Mouse (Mus musculus): ENCODE measurements around the gene Esrra. TPM values are rescaled to one million over a fixed set of nuclear protein-coding genes. Genes with fewer than 3 reads are reported as not detected.

The Esrra gene
- 51.8 to 58.5 TPM (median 55.3 TPM) in 4 replicates for total RNA-seq (2023)

DNA sequence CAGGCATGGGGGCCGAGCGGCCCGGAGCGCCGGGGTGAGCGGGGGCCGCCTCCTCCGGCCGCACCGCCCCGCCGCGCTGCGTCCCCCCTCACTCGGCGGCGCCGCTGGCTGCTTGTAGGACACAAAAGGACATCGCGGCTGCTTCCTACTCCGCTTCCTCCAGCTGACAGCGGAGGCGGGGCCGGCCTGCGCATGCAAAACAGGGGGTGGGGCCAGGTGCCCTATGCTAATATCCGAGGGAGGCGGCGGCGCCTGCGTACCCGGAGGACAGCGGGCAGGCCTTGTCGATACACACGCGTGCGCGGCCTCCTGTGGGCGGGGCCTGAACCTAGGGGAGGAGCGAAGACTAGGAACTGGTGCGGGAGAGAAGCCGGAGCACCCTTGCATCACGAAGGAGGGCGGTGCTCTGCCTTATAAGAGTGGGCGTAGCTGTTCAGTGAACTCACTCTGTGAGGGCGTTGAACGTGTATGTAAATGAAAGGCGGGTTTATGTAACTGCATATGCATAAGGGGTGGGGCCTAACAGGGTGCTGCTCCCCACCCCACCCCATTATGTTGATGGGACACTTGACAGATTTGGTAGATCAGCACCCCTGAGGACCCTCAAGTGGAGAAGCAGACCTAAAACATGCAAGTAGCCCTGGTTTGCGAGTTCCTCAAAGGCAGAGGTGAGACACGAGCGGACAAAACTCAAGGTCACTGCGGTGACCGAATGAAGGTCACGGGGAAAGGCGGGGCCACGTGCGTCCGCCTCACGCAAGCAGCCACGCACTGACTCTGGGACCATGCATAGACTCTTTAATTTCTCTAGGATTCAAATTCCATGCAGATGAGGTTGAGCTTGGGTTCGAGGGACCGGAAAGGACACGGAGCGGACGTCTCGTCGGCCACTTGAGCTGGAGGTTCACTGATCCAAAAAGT, at the start of gene Esrra:
Gene Esrra (minus strand): TSS at position 167 of the 921 bp plus-strand sequence.

DNA sequence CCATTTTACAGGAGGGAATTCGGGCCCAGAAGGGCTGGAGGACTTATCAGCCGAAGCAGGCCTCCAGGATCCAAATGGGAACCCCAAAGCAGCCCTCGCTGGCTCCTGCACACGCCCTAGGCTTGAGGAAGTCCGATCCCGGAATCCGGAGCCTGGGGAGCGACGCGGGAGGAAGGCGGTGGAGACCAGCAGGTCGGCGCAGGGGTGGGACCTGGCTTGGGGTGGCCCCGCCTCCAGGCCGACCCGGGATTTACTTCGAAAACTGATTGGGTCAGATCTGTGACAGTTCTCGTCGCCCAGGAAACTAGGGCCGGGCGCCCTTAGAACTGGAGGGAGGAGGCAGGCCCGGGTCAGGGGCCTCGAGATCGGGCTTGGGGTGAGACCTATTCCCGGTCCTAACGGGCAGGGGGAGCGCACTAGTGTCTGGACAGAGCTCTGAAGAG, 20.7 kb upstream of the Esrra start, which contains the start of gene Gpr137:
Gene Gpr137 (minus strand): TSS at position 232 of the 443 bp plus-strand sequence.

DNA sequence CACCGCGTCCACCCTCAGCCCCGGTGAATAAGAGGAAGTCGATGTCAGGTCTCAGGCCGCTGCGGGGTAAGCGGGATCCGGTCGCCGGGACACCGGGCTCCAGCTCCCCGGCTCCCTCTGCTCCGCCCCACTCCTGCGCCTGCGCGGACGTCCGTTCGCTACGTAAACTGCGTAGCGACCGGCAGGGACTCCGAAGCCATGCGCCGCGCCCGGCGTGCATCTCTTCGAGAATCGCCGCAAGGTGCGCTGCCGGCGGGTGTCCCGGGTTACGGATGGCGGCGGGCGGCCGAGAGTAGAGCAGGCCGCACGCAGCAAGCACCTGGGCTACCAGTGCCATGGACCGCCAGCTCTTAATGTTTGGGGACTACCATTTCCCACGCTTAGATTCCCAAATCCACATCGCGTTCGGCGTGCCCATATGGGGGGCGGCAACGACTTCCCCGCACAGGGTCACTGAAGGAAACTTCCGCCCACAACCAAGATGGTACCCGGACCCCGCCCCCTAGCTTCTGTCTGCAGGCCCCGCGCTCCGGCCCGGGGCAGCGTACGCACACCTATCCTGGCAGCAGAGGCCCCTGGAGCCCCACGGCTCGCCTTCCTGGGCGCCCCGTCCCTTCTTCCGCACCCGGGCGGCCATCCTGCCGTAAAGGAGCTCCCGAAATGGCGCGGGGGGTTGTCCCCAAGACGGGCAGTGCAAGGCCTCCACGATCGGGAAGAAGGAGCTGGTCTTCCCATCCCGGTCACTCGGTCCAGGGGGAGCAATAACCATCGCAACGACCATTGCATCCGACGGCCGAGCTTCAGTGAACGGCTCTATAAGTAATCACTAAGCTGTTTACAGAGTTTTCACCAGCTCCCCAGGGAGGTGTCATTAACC, 20.0 kb upstream of the Esrra start, which contains the start of gene Bad:
Gene Bad (plus strand): TSS at position 490 of the 877 bp plus-strand sequence.

DNA sequence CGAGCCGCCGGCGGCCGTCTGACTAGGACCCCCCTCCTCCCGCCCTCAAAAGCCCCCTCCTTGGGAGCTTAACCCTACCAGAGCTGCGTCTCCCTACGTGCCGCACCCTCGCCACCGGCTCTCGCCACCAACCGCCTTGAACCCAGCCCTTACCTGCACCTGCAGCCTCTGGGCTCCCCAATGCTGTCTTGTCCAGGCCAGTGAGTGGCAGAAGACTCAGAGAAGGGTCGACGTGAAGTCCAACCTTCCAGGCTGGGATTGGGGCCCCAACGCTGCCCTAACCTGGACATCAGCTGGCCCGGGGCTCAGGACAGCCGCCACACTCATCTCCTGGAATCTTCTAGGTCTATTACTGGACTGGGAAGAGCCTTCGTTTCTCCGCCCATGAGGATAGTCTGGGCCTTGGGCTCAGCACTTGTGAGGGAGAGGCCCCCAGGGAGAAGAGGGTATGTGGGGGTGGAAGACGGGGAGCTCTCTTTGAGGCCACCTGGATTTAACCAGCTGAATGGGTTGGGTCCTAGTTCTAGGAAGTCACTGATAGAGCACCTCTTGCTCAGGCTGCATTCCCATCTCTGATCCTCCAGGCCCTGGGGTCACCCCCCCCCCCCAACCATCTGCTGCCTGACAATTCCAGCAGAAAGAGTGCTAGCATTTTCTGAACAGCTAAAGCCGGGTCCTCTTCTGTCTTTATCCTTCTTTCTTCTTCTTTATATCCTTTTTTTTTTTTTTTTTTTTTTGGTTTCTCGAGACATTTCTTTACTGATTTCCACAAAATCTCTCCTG, 12.8 kb upstream of the Esrra start, which contains the start of gene Kcnk4:
Gene Kcnk4 (minus strand): TSS at position 321 of the 783 bp plus-strand sequence.

DNA sequence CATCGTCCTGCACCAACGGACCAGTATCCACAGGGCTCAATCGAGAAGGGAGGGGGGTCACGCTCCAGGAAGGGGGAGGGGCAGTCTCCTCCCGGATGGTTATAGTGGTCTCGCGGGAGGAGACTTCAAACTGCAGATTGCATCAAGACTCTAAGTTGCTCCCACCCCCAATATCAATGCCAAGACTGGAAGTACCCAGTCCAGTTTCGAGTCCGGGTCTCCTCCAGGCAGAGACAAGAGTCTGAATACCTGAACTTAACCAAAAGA, 3.6 kb upstream of the Esrra start, which contains the start of gene Catsperz:
Gene Catsperz (minus strand): TSS at position 74 of the 267 bp plus-strand sequence.

DNA sequence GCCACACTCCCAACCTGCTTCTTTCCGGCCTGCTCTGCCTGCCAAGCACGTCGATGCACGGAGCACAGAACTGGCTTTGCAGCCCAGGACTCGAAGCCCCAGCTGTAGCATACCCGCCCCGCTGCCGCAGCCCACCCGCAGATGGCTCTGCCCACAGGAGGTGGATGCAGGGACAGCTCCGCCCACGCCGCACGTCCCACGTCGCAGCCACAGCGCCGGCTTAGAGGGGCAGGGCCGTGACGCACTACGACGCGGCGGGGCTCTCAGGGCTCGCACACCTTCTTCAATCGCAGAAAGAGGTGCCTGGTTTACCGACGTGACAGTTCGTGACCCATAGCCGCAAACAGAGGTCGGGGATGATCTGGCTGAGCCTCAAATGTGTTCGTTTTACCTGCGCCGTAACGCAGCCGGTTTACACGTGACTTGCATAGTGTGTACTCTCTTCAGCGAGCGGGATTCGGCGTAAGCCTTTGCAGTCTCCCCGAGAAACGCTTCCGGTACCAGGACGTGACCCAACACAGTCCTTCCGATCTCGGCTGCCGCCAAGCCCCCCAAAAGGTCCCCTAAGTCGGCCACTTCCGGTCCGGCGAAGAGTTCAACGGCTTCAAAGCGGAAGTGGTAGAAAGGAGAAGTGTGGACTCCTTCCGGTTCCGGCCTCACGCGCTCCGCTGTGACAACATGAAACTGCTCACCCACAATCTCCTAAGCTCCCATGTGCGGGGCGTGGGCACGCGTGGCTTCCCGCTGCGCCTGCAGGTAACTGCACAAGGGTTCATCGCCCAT, 11.9 kb downstream of the Esrra start, which contains the start of the genes Trmt112 and Prdx5:
Gene Trmt112 (plus strand): TSS at position 192 of the 783 bp plus-strand sequence.
Gene Prdx5 (minus strand): TSS at position 600 of the 783 bp plus-strand sequence.

Other genes with a start within 250 kb of the Esrra start
- gene Rps6ka4, start 81.2 kb downstream of the Esrra start, total RNA-seq (2023), result 26.5 to 33.1 TPM (median 30.8 TPM) in 4 replicates
- gene Ccdc88b, start 63.6 kb downstream of the Esrra start, total RNA-seq (2023), result 19.8 to 33.4 TPM (median 24.6 TPM) in 4 replicates
- gene Trmt112, start 12.1 kb downstream of the Esrra start, total RNA-seq (2023), result 134 to 168 TPM (median 150 TPM) in 4 replicates
- gene Prdx5, start 11.7 kb downstream of the Esrra start, total RNA-seq (2023), result 87.1 to 92.5 TPM (median 92.1 TPM) in 4 replicates
- gene Catsperz, start 3.6 kb upstream of the Esrra start, total RNA-seq (2023), result not detected in 4 replicates
- gene Kcnk4, start 12.7 kb upstream of the Esrra start, total RNA-seq (2023), result 1.0 TPM in 1 of 4 replicates, not detected in the others
- gene Bad, start 20.0 kb upstream of the Esrra start, total RNA-seq (2023), result 9.9 to 10.3 TPM (median 10.1 TPM) in 4 replicates
- gene Gpr137, start 20.7 kb upstream of the Esrra start, total RNA-seq (2023), result 17.0 to 21.0 TPM (median 18.9 TPM) in 4 replicates
- 65.3 to 101 TPM (median 80.8 TPM) in 4 replicates for gene Ppp1r14b, start 53.2 kb upstream of the Esrra start, total RNA-seq (2023)
- gene Plcb3, start 54.7 kb upstream of the Esrra start, total RNA-seq (2023), result 14.9 to 17.9 TPM (median 17.1 TPM) in 4 replicates
- gene Fkbp2, start 58.7 kb upstream of the Esrra start, total RNA-seq (2023), result 23.9 to 26.2 TPM (median 24.8 TPM) in 4 replicates
- gene Vegfb, start 65.8 kb upstream of the Esrra start, total RNA-seq (2023), result 14.5 to 20.1 TPM (median 17.1 TPM) in 4 replicates
- 23.3 to 28.0 TPM (median 24.6 TPM) in 4 replicates for gene Dnajc4, start 70.8 kb upstream of the Esrra start, total RNA-seq (2023)
- 3.6 to 5.8 TPM (median 3.9 TPM) in 4 replicates for gene Nudt22, start 74.3 kb upstream of the Esrra start, total RNA-seq (2023)
- gene Trpt1, start 74.3 kb upstream of the Esrra start, total RNA-seq (2023), result 4.9 to 6.3 TPM (median 5.6 TPM) in 4 replicates
- gene Fermt3, start 97.7 kb upstream of the Esrra start, total RNA-seq (2023), result 174 to 177 TPM (median 177 TPM) in 4 replicates
- gene Stip1, start 118.2 kb upstream of the Esrra start, total RNA-seq (2023), result 97.1 to 124 TPM (median 114 TPM) in 4 replicates
- gene Macrod1, start 135.0 kb upstream of the Esrra start, total RNA-seq (2023), result 5.2 to 8.4 TPM (median 6.8 TPM) in 4 replicates
- 0.09 TPM in 1 of 4 replicates, not detected in the others for gene Flrt1, start 183.9 kb upstream of the Esrra start, total RNA-seq (2023)

Measured in B cell, adult 62 days (primary cell).